Mouse (Mus musculus): ENCODE data around the gene Lao1. TPM values are rescaled to one million over a fixed set of nuclear protein-coding genes. Genes with fewer than 3 reads are reported as not detected.

Gene Lao1
- polyA plus RNA-seq, 1 experiment from 2014 or later, result not detected

DNA sequence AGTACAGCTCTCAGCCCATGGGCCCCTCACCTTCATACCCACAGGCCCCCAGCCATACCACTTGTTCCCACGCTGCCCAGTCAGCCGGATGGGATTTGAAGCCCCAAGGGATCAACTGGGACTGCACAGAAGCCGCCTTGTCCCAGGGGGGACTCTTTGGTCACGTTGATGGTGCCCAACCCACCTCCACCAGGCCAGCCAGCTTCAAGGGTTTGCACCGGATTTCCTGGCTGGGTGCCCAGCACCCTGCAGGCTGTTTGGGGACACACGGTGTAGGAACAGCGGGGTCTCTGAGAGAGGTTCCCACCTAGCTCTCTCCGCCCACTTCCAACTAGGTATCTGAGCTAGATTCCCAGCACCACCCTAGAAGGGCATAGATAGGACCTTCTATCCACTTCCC lies 48.4 kb downstream of the Lao1 start:
- Histone ChIP-seq H3K4me3 (replicated peaks; ENCODE audit: low read length) (no peak overlapping the region), H3K4me2 (replicated peaks) (no peak overlapping the region), H3K9ac (no peak overlapping the region), H3K36me3 (replicated peaks; ENCODE audit: control insufficient read depth, insufficient read depth) (no peaks in the 10 kb centered on the region), H3K4me1 (replicated peaks; ENCODE audit: control insufficient read depth, insufficient read depth, low read length) (no peaks in the 10 kb centered on the region; the same call in 1 of the 2 replicates), H3K27ac (no peak overlapping the region), H3K9me3 (ENCODE audit: control insufficient read depth, low read length) (no peaks in the 10 kb centered on the region), H3K27me3 (ENCODE audit: control insufficient read depth, insufficient read depth, low read length) (no peaks in the 10 kb centered on the region)
- DNase-seq (ENCODE audit: low spot score) (no peak), ATAC-seq (ENCODE audit: low FRiP score) (no peak)
- 69% methylated on average over 8 of the region's 8 CpGs for WGBS

DNA sequence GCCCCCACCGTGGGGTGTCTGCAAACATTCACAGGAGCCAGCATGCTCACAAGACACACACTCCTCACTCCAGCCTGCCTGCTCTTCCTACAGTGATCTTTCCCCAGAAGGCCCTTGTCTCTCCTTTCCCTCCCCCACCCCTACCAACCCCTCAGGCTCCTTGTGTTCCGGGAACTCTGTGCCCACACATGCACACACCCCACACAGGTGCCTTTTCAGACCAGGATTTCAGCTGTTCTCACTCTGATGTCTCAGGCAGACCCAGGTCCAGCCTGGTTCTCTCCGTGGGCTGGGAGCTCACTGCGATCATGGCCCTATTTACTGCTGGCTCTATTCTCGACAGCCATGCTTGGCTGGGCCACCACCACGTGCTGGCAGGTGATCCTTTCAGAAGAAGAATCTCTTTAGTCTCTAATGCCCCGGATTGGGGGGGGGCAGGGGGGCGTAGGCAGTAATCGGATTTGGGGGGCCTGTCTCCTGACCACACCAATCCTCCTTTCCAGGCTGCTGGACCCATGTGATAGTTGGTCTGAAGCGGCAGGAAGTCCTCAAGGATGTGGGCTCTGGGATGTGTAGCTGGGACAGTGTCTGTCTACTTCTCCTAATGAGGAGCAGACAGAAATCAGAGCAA lies 49.8 kb downstream of the Lao1 start:
- H3K27ac ChIP-seq, result no peak overlapping the region
- no peaks in the 10 kb centered on the region for H3K36me3 ChIP-seq (replicated peaks; ENCODE audit: control insufficient read depth, insufficient read depth)
- 56% methylated on average over 10 of the region's 10 CpGs for WGBS

DNA sequence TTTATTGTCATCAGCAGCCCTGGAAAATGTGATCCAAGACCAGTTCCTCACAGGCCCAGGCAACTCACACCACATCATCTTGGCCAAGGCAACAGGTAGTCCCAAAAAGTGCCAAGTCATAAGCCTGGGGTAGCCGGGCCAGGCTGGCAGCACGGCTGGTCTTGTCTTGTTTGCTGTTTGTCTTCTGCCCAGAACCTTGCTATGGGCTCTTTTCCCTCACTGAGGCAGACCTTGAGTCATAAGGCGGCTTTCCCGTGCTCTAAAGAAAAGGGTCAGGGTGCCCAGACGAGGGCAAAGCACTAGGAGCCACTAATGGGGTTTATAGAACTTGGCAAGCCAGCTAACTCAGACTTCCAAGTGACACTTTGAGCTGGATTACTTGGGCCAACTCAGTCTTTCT lies 51.7 kb downstream of the Lao1 start:
- ATAC-seq (ENCODE audit: low FRiP score) (no peak), DNase-seq (ENCODE audit: low spot score) (no peak)
- Histone ChIP-seq H3K36me3 (replicated peaks; ENCODE audit: control insufficient read depth, insufficient read depth) (no peaks in the 10 kb centered on the region), H3K4me2 (replicated peaks) (no peak overlapping the region), H3K9me3 (ENCODE audit: control insufficient read depth, low read length) (no peaks in the 10 kb centered on the region), H3K4me3 (replicated peaks; ENCODE audit: low read length) (no peak overlapping the region), H3K4me1 (replicated peaks; ENCODE audit: control insufficient read depth, insufficient read depth, low read length) (no peaks in the 10 kb centered on the region; the same call in 1 of the 2 replicates), H3K27ac (no peak overlapping the region), H3K9ac (no peak overlapping the region), H3K27me3 (ENCODE audit: control insufficient read depth, insufficient read depth, low read length) (no peaks in the 10 kb centered on the region)
- WGBS, result 93% methylated on average over 5 of the region's 5 CpGs

More for the DNA sequence above, 49.8 kb downstream of the Lao1 start:
- DNase-seq (ENCODE audit: low spot score) (no peak), ATAC-seq (ENCODE audit: low FRiP score) (no peak)
- H3K4me2 ChIP-seq (replicated peaks), result no peak overlapping the region
- no peak overlapping the region for H3K4me3 ChIP-seq (replicated peaks; ENCODE audit: low read length)
- no peaks in the 10 kb centered on the region; the same call in 1 of the 2 replicates for H3K4me1 ChIP-seq (replicated peaks; ENCODE audit: control insufficient read depth, insufficient read depth, low read length)
- H3K9ac ChIP-seq, result no peak overlapping the region
- no peaks in the 10 kb centered on the region for H3K9me3 ChIP-seq (ENCODE audit: control insufficient read depth, low read length)
- no peaks in the 10 kb centered on the region for H3K27me3 ChIP-seq (ENCODE audit: control insufficient read depth, insufficient read depth, low read length)

DNA sequence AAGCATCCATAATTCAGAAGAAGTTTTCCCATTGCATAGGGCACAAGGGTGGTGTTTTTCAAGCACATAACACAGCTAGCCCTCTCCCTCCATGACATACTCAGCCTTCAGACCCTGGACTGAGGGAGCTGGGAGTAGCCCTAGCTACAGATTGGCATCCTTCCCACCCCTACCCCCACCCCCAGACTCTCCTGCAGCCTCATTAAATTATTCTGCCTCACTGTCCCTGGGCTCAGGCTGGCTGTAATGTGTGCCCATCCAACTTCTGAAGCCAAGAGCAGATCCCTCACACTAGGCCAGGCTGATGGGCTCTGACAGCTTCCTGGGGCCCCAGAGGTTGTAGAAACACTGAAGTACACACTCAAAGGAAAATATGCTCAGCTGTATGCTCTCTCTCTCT lies 53.6 kb downstream of the Lao1 start:
- H3K4me1 ChIP-seq (replicated peaks; ENCODE audit: control insufficient read depth, insufficient read depth, low read length), result no peaks in the 10 kb centered on the region
- no peaks in the 10 kb centered on the region for H3K36me3 ChIP-seq (replicated peaks; ENCODE audit: control insufficient read depth, insufficient read depth)
- no peaks in the 10 kb centered on the region for H3K9me3 ChIP-seq (ENCODE audit: control insufficient read depth, low read length)
- DNase-seq (ENCODE audit: low spot score) (no peak), ATAC-seq (ENCODE audit: low FRiP score) (peak; percentile 43; the same call in 1 of the 2 replicates)
- no peaks in the 10 kb centered on the region for H3K27me3 ChIP-seq (ENCODE audit: control insufficient read depth, insufficient read depth, low read length)
- no peak overlapping the region for H3K9ac ChIP-seq
- H3K4me2 ChIP-seq (replicated peaks), result no peak overlapping the region
- H3K27ac ChIP-seq, result no peak overlapping the region
- H3K4me3 ChIP-seq (replicated peaks; ENCODE audit: low read length), result no peak overlapping the region

DNA sequence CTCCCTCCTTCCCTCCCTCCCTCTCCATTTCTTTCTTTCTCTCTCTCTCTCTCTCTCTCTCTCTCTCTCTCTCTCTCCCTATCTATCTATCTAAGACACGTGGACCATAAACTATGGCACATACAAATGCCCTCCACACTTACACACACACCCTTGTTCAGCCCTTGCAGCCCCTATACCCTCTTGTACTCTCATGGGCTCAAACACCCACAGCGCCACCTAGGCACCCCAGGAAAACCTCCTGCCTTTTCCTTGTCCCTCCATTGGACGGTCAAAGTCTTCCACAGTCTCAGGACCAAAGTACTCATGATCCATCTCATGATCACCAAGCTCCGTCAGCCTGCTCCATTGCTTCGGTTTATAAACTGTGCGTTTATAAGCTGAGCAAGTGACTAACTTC lies 54.2 kb downstream of the Lao1 start:
- Histone ChIP-seq H3K4me2 (replicated peaks) (no peak overlapping the region), H3K27me3 (ENCODE audit: control insufficient read depth, insufficient read depth, low read length) (no peaks in the 10 kb centered on the region), H3K36me3 (replicated peaks; ENCODE audit: control insufficient read depth, insufficient read depth) (no peaks in the 10 kb centered on the region), H3K9me3 (ENCODE audit: control insufficient read depth, low read length) (no peaks in the 10 kb centered on the region), H3K4me3 (replicated peaks; ENCODE audit: low read length) (no peak overlapping the region), H3K9ac (no peak overlapping the region), H3K4me1 (replicated peaks; ENCODE audit: control insufficient read depth, insufficient read depth, low read length) (no peaks in the 10 kb centered on the region), H3K27ac (no peak overlapping the region)
- ATAC-seq (ENCODE audit: low FRiP score) (no peak), DNase-seq (ENCODE audit: low spot score) (no peak)
- WGBS, result 65% methylated on average over 6 of the region's 6 CpGs

DNA sequence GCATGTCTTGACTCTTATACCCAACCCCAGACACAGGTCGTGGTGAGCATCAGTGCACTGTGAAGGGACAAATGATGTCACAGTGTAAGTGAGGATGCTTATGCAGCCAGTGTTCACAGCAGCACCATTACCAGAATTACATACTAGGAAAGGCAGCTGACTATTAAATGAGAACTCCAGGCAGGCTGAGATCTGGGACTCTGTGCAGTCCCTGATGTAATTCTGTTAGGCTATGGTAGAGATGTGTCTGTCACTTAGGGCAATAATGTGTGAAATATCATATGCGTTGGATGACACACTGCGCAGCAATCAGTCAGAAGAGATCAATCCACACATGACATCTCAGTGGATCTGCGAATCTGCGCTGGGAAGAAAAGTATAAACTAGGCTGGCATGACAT lies 55.7 kb downstream of the Lao1 start:
- Histone ChIP-seq H3K36me3 (replicated peaks; ENCODE audit: control insufficient read depth, insufficient read depth) (no peaks in the 10 kb centered on the region), H3K4me3 (replicated peaks; ENCODE audit: low read length) (no peak overlapping the region), H3K4me2 (replicated peaks) (no peak overlapping the region), H3K27me3 (ENCODE audit: control insufficient read depth, insufficient read depth, low read length) (no peaks in the 10 kb centered on the region), H3K27ac (no peak overlapping the region), H3K9me3 (ENCODE audit: control insufficient read depth, low read length) (no peaks in the 10 kb centered on the region), H3K4me1 (replicated peaks; ENCODE audit: control insufficient read depth, insufficient read depth, low read length) (no peaks in the 10 kb centered on the region), H3K9ac (no peak overlapping the region)
- DNase-seq (ENCODE audit: low spot score) (no peak), ATAC-seq (ENCODE audit: low FRiP score) (peak; percentile 43)
- 73% methylated on average over 5 of the region's 5 CpGs for WGBS

Other genes with a start within 250 kb of the Lao1 start
- not detected in 2 replicates for gene Olfr1340, start 241.4 kb upstream of the Lao1 start, polyA plus RNA-seq (2014; fragmentation: Nextera tagmentation; extraction: Ambion mirVana)
- not detected in 2 replicates for gene Olfr1339, start 229.4 kb upstream of the Lao1 start, polyA plus RNA-seq (2014; fragmentation: Nextera tagmentation; extraction: Ambion mirVana)
- not detected in 2 replicates for gene Olfr1338, start 202.8 kb upstream of the Lao1 start, polyA plus RNA-seq (2014; fragmentation: Nextera tagmentation; extraction: Ambion mirVana)
- gene Olfr1337, start 179.0 kb upstream of the Lao1 start, polyA plus RNA-seq (2014; fragmentation: Nextera tagmentation; extraction: Ambion mirVana), result not detected in 2 replicates
- gene Olfr1335, start 151.6 kb upstream of the Lao1 start, polyA plus RNA-seq (2014; fragmentation: Nextera tagmentation; extraction: Ambion mirVana), result not detected in 2 replicates
- not detected in 2 replicates for gene Olfr1333, start 125.3 kb upstream of the Lao1 start, polyA plus RNA-seq (2014; fragmentation: Nextera tagmentation; extraction: Ambion mirVana)
- not detected in 2 replicates for gene Olfr1331, start 96.9 kb upstream of the Lao1 start, polyA plus RNA-seq (2014; fragmentation: Nextera tagmentation; extraction: Ambion mirVana)
- not detected in 2 replicates for gene Olfr1330, start 73.0 kb upstream of the Lao1 start, polyA plus RNA-seq (2014; fragmentation: Nextera tagmentation; extraction: Ambion mirVana)
- not detected in 2 replicates for gene Olfr1329, start 44.1 kb upstream of the Lao1 start, polyA plus RNA-seq (2014; fragmentation: Nextera tagmentation; extraction: Ambion mirVana)
- not detected in 2 replicates for gene Olfr1328, start 23.0 kb upstream of the Lao1 start, polyA plus RNA-seq (2014; fragmentation: Nextera tagmentation; extraction: Ambion mirVana)
- gene Slc2a1, start 147.1 kb downstream of the Lao1 start, polyA plus RNA-seq (2014; fragmentation: Nextera tagmentation; extraction: Ambion mirVana), result 86.5 and 92.1 TPM in 2 replicates
- gene Zfp691, start 212.6 kb downstream of the Lao1 start, polyA plus RNA-seq (2014; fragmentation: Nextera tagmentation; extraction: Ambion mirVana), result 3.2 and 4.9 TPM in 2 replicates
- gene Ermap, start 228.4 kb downstream of the Lao1 start, polyA plus RNA-seq (2014; fragmentation: Nextera tagmentation; extraction: Ambion mirVana), result 0.77 and 2.5 TPM in 2 replicates
- 221 and 251 TPM in 2 replicates for gene Svbp, start 233.7 kb downstream of the Lao1 start, polyA plus RNA-seq (2014; fragmentation: Nextera tagmentation; extraction: Ambion mirVana)

Data from hindbrain, embryonic 14.5 days (tissue).